Comparison of ENCODE assay signal across 14 mouse cellular contexts in the genomic region with DNA sequence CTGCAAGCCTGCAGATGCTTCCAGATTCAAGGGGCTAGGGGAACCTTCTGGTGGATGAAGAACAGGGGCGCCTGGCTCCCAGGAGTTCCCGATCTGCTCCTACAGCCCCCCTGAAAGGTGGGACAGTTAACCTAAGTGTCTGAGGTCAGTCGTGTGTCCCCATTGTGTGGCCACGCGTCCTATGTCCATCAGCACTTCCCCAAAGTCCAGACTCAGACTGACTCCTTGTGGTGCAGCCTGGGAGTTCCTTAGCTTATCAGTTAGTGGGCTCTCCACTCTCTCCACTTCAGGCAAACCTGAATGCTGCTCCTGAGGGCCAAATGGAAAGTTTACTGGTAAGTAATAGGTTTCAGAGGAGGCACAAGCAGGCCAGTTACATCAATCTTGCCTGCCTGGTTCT. TPM values are rescaled to one million over a fixed set of nuclear protein-coding genes. Genes with fewer than 3 reads are reported as not detected.
DNase-seq lines count a peak whose midpoint lies in the region; ATAC-seq and TF ChIP-seq lines count a peak whose summit lies in the region.
"Had no signal": no experiment of that assay in that cellular context is flagged by ENCODE, and none has a peak within 500 bp of the region (broad histone marks: within the 10 kb centered on the region; RNA-seq: fewer than 3 reads in every experiment).

No protein-coding gene starts in this region.

- TF ChIP-seq CTCF in layer of hippocampus, adult 2 months (conservative IDR thresholded peaks at IDR 0.05), result peak; percentile 67

- H3K27ac ChIP-seq in layer of hippocampus, adult 2 months, result no peak overlapping the region
- no peak overlapping the region for H3K27ac ChIP-seq in hindbrain, embryonic 12.5 days
- H3K27ac ChIP-seq in neural tube, embryonic 12.5 days, result no peak overlapping the region
- H3K27ac ChIP-seq: embryonic facial prominence, embryonic 15.5 days; liver, embryonic 13.5 days had no signal

- intact Hi-C loops in gastrocnemius, postnatal 14 days (cut with DNase I; ENCODE audit: low total_unique reads), result no loop called here

- peak; percentile 42; the same call in 1 of the 2 replicates for ATAC-seq in hindbrain, embryonic 12.5 days (ENCODE audit: low FRiP score)
- ATAC-seq in neural tube, embryonic 12.5 days (ENCODE audit: low FRiP score, low read depth), result peak; percentile 37

- H3K27me3 ChIP-seq in hindbrain, embryonic 12.5 days, result peaks cover 55% of the 10 kb centered on the region
- peaks cover 16% of the 10 kb centered on the region for H3K27me3 ChIP-seq in neural tube, embryonic 12.5 days (replicated peaks)

- no peak overlapping the region for H3K9ac ChIP-seq in hindbrain, embryonic 12.5 days
- H3K9ac ChIP-seq in neural tube, embryonic 12.5 days, result no peak overlapping the region
- H3K9ac ChIP-seq: embryonic facial prominence, embryonic 15.5 days; liver, embryonic 13.5 days had no signal

- no peak for DNase-seq in layer of hippocampus, adult 2 months (ENCODE audit: low spot score in 2 of 2)
- DNase-seq in layer of hippocampus, adult 11-12 months (ENCODE audit: low spot score), result no peak
- peak; percentile 77 for DNase-seq in embryo, embryonic 10.5 days (ENCODE audit: low spot score)
- DNase-seq in gastrocnemius, postnatal 14 days, result no peak
- DNase-seq in ovary, postnatal 14 days (ENCODE audit: low spot score), result no peak
- DNase-seq: cerebellum, adult 11 months; gastrocnemius, postnatal 25 days; heart, postnatal 36 days; liver, embryonic 13.5 days; right cerebral cortex, postnatal 14 days had no signal

- no peaks in the 10 kb centered on the region for H3K9me3 ChIP-seq in hindbrain, embryonic 12.5 days (replicated peaks)
- H3K9me3 ChIP-seq in neural tube, embryonic 12.5 days, result no peaks in the 10 kb centered on the region
- H3K9me3 ChIP-seq: embryonic facial prominence, embryonic 15.5 days; liver, embryonic 13.5 days had no signal

- H3K4me3 ChIP-seq in layer of hippocampus, adult 2 months, result no peak overlapping the region
- H3K4me3 ChIP-seq in hindbrain, embryonic 12.5 days, result no peak overlapping the region
- no peak overlapping the region for H3K4me3 ChIP-seq in neural tube, embryonic 12.5 days
- H3K4me3 ChIP-seq: embryonic facial prominence, embryonic 15.5 days; liver, embryonic 13.5 days had no signal

- peaks cover 16% of the 10 kb centered on the region for H3K4me1 ChIP-seq in hindbrain, embryonic 12.5 days
- peaks cover 17% of the 10 kb centered on the region for H3K4me1 ChIP-seq in neural tube, embryonic 12.5 days
- H3K4me1 ChIP-seq: embryonic facial prominence, embryonic 15.5 days; liver, embryonic 13.5 days had no signal

- no peaks in the 10 kb centered on the region for H3K36me3 ChIP-seq in hindbrain, embryonic 12.5 days
- no peaks in the 10 kb centered on the region for H3K36me3 ChIP-seq in neural tube, embryonic 12.5 days
- H3K36me3 ChIP-seq: embryonic facial prominence, embryonic 15.5 days; liver, embryonic 13.5 days had no signal

- WGBS in hindbrain, embryonic 12.5 days, result 12% methylated on average over 5 of the region's 5 CpGs
- WGBS in neural tube, embryonic 12.5 days, result 11% methylated on average over 5 of the region's 5 CpGs

- peak overlapping the region; percentile 50; the same call in 1 of the 2 replicates for H3K4me2 ChIP-seq in hindbrain, embryonic 12.5 days (replicated peaks)
- H3K4me2 ChIP-seq in neural tube, embryonic 12.5 days (replicated peaks), result peak overlapping the region; percentile 54
- H3K4me2 ChIP-seq: embryonic facial prominence, embryonic 15.5 days; liver, embryonic 13.5 days had no signal

RNA-seq across cellular contexts. Expression of a gene that starts 8.8 kb away (rescaled TPM):
- 1 to 10 TPM; 6.0 to 6.9 TPM for total RNA-seq in layer of hippocampus, adult 2 months (2021)
- 46.1 and 49.1 TPM in 2 replicates for polyA plus RNA-seq in hindbrain, embryonic 12.5 days (2016; fragmentation: Nextera tagmentation; extraction: Ambion mirVana)
- polyA plus RNA-seq in neural tube, embryonic 12.5 days (2016; fragmentation: Nextera tagmentation; extraction: Ambion mirVana), result 53.7 and 66.1 TPM in 2 replicates
- not detected for total RNA-seq in gastrocnemius, postnatal 14 days (2021)
- total RNA-seq: gastrocnemius, postnatal 25 days; heart, postnatal 36 days had no signal
- polyA plus RNA-seq: liver, embryonic 13.5 days had no signal

RNA-seq across cellular contexts. Expression of a gene that starts 19.3 kb away (rescaled TPM):
- total RNA-seq in layer of hippocampus, adult 2 months (2021), result not detected
- polyA plus RNA-seq in hindbrain, embryonic 12.5 days (2016; fragmentation: Nextera tagmentation; extraction: Ambion mirVana), result not detected in 2 replicates
- 0.11 TPM in 1 of 2 replicates, not detected in the other for polyA plus RNA-seq in neural tube, embryonic 12.5 days (2016; fragmentation: Nextera tagmentation; extraction: Ambion mirVana)
- not detected for total RNA-seq in gastrocnemius, postnatal 14 days (2021)
- total RNA-seq: gastrocnemius, postnatal 25 days had no signal
- polyA plus RNA-seq: embryonic facial prominence, embryonic 15.5 days; large intestine, adult 2 months had no signal

Comparison
In these comparisons a context has a peak if more than half of its experiments do, and no peak if none do; other contexts are left out.
1. RNA of a gene that starts 8.8 kb away (total RNA-seq): 6.0 to 6.9 TPM in layer of hippocampus, adult 2 months; not detected in gastrocnemius, postnatal 14 days; every median in the first group is over 4 times any median in the second.